Mouse (Mus musculus): Measurements from ENCODE around the gene Ostc. TPM values are rescaled to one million over a fixed set of nuclear protein-coding genes. Genes with fewer than 3 reads are reported as not detected.

The Ostc gene
- polyA plus RNA-seq, 1 experiment from 2014 or later, result 386 TPM

DNA sequence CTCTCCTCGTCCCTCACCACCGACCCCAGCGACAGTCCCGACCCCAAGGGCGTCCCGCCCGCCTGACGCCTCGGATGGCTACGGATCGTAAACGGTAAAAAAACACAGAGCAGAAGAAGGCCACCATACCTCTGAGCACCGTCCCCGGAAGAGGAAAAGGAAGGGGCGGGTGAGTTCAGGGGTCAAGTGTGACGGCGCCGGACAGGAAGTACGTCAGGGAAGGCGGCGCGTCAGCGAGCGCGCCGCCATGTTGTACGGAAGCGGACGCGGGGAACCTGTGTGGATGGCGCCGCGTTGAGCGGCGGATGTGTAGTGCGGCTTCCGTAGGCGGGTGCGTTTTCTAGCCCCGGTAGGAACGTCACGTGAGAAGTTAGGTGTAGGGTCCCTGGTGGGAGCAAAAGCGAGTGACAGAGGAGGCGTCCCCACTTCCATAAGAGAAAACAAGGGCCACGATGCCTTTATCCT, 21.0 kb upstream of the Ostc start, which contains the start of gene Rpl34:
Rpl34 (minus strand) TSS at position 210 of the 465 bp plus-strand sequence.
- WGBS, result 0% methylated on average over 45 of the region's 45 CpGs
- 0 out of 2 replicates have a peak, but pooled peaks cover 7% of the 10 kb centered on the region for H3K4me1 ChIP-seq (ENCODE audit: control insufficient read depth, insufficient read depth, low read length)
- ATAC-seq (ENCODE audit: insufficient number of reproducible peaks, low FRiP score, low TSS enrichment, low read depth), result peak; percentile 98
- H3K9me3 ChIP-seq (ENCODE audit: control insufficient read depth, low read length), result no peaks in the 10 kb centered on the region
- peak within 1 kb of the TSS; percentile 90 for H3K9ac ChIP-seq (ENCODE audit: low read length)
- peak; percentile 95 for DNase-seq (ENCODE audit: low spot score)
- H3K27ac ChIP-seq (replicated peaks; ENCODE audit: low read depth, low read length), result peak within 1 kb of the TSS; percentile 32
- no peaks in the 10 kb centered on the region for H3K27me3 ChIP-seq (ENCODE audit: control insufficient read depth, insufficient read depth, low read length)
- peak within 1 kb of the TSS; percentile 69 for H3K4me2 ChIP-seq (ENCODE audit: low read depth, severe bottlenecking)
- peak within 1 kb of the TSS; percentile 64 for H3K4me3 ChIP-seq (ENCODE audit: low read depth, low read length)
- H3K36me3 ChIP-seq (ENCODE audit: control insufficient read depth, insufficient read depth, low read length), result peaks cover 23% of the 10 kb centered on the region

GRCm38 (mm10) chr3:130729472-130730188, 20.4 kb upstream of the Ostc start:
- peak; percentile 37 for ATAC-seq (ENCODE audit: insufficient number of reproducible peaks, low FRiP score, low TSS enrichment, low read depth)
- Histone ChIP-seq H3K36me3 (ENCODE audit: control insufficient read depth, insufficient read depth, low read length) (peaks cover 23% of the 10 kb centered on the region), H3K27me3 (ENCODE audit: control insufficient read depth, insufficient read depth, low read length) (no peaks in the 10 kb centered on the region), H3K4me2 (ENCODE audit: low read depth, severe bottlenecking) (peak overlapping the region; percentile 69), H3K4me3 (ENCODE audit: low read depth, low read length) (peak overlapping the region; percentile 64), H3K27ac (replicated peaks; ENCODE audit: low read depth, low read length) (peak overlapping the region; percentile 32), H3K9ac (ENCODE audit: low read length) (peak overlapping the region; percentile 90), H3K9me3 (ENCODE audit: control insufficient read depth, low read length) (no peaks in the 10 kb centered on the region), H3K4me1 (ENCODE audit: control insufficient read depth, insufficient read depth, low read length) (0 out of 2 replicates have a peak, but pooled peaks cover 7% of the 10 kb centered on the region)
- under 1% methylated on average over 58 of the region's 58 CpGs for WGBS
- DNase-seq (ENCODE audit: low spot score), result peak; percentile 53

DNA sequence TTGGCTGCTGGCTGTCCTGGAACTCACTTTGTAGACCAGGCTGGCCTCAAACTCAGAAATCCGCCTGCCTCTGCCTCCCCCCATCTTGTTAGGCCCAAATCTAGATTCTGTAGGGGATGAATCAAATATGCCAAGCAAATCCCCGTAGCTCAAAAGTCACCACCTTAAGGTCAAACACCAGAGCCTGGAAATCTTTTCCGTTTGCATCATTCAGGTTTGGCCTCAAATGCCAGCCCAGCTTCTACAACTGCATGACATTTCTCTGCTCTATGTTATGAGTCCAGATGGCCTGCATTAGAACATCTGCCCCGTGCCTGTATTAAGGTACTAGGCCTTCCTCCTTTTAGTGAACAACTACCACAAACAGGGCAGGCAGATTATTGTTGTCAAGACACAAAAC, 18.4 kb upstream of the Ostc start:
- H3K4me3 ChIP-seq (ENCODE audit: low read depth, low read length), result no peak overlapping the region
- no peak for DNase-seq (ENCODE audit: low spot score)
- no peaks in the 10 kb centered on the region for H3K27me3 ChIP-seq (ENCODE audit: control insufficient read depth, insufficient read depth, low read length)
- 73% methylated on average over 4 of the region's 4 CpGs for WGBS
- peaks cover 23% of the 10 kb centered on the region for H3K36me3 ChIP-seq (ENCODE audit: control insufficient read depth, insufficient read depth, low read length)
- H3K9me3 ChIP-seq (ENCODE audit: control insufficient read depth, low read length), result no peaks in the 10 kb centered on the region
- ATAC-seq (ENCODE audit: insufficient number of reproducible peaks, low FRiP score, low TSS enrichment, low read depth), result no peak
- no peak overlapping the region for H3K27ac ChIP-seq (replicated peaks; ENCODE audit: low read depth, low read length)
- H3K9ac ChIP-seq (ENCODE audit: low read length), result no peak overlapping the region
- no peak overlapping the region for H3K4me2 ChIP-seq (ENCODE audit: low read depth, severe bottlenecking)
- H3K4me1 ChIP-seq (ENCODE audit: control insufficient read depth, insufficient read depth, low read length), result 0 out of 2 replicates have a peak, but pooled peaks cover 7% of the 10 kb centered on the region

GRCm38 (mm10) chr3:130727036-130727435, 17.8 kb upstream of the Ostc start:
- 90% methylated on average over 1 of the region's 1 CpGs for WGBS
- Histone ChIP-seq H3K4me1 (ENCODE audit: control insufficient read depth, insufficient read depth, low read length) (0 out of 2 replicates have a peak, but pooled peaks cover 7% of the 10 kb centered on the region), H3K4me3 (ENCODE audit: low read depth, low read length) (no peak overlapping the region), H3K4me2 (ENCODE audit: low read depth, severe bottlenecking) (no peak overlapping the region), H3K27ac (replicated peaks; ENCODE audit: low read depth, low read length) (no peak overlapping the region), H3K27me3 (ENCODE audit: control insufficient read depth, insufficient read depth, low read length) (no peaks in the 10 kb centered on the region), H3K9ac (ENCODE audit: low read length) (no peak overlapping the region), H3K36me3 (ENCODE audit: control insufficient read depth, insufficient read depth, low read length) (peaks cover 23% of the 10 kb centered on the region), H3K9me3 (ENCODE audit: control insufficient read depth, low read length) (no peaks in the 10 kb centered on the region)
- ATAC-seq (ENCODE audit: insufficient number of reproducible peaks, low FRiP score, low TSS enrichment, low read depth) (no peak), DNase-seq (ENCODE audit: low spot score) (no peak)

- H3K27me3 ChIP-seq (ENCODE audit: control insufficient read depth, insufficient read depth, low read length), result no peaks in the 10 kb centered on the region
- no peak overlapping the region for H3K27ac ChIP-seq (replicated peaks; ENCODE audit: low read depth, low read length)
- no peak for ATAC-seq (ENCODE audit: insufficient number of reproducible peaks, low FRiP score, low TSS enrichment, low read depth)
- H3K9ac ChIP-seq (ENCODE audit: low read length), result no peak overlapping the region
- H3K4me2 ChIP-seq (ENCODE audit: low read depth, severe bottlenecking), result no peak overlapping the region
- H3K4me3 ChIP-seq (ENCODE audit: low read depth, low read length), result no peak overlapping the region
- WGBS, result 78% methylated on average over 2 of the region's 2 CpGs
- 0 out of 2 replicates have a peak, but pooled peaks cover 7% of the 10 kb centered on the region for H3K4me1 ChIP-seq (ENCODE audit: control insufficient read depth, insufficient read depth, low read length)
- peaks cover 23% of the 10 kb centered on the region for H3K36me3 ChIP-seq (ENCODE audit: control insufficient read depth, insufficient read depth, low read length)
- no peak for DNase-seq (ENCODE audit: low spot score)
- no peaks in the 10 kb centered on the region for H3K9me3 ChIP-seq (ENCODE audit: control insufficient read depth, low read length)
These were observed 16.5 kb upstream of the Ostc start for GRCm38 (mm10) chr3:130725718-130726117.

DNA sequence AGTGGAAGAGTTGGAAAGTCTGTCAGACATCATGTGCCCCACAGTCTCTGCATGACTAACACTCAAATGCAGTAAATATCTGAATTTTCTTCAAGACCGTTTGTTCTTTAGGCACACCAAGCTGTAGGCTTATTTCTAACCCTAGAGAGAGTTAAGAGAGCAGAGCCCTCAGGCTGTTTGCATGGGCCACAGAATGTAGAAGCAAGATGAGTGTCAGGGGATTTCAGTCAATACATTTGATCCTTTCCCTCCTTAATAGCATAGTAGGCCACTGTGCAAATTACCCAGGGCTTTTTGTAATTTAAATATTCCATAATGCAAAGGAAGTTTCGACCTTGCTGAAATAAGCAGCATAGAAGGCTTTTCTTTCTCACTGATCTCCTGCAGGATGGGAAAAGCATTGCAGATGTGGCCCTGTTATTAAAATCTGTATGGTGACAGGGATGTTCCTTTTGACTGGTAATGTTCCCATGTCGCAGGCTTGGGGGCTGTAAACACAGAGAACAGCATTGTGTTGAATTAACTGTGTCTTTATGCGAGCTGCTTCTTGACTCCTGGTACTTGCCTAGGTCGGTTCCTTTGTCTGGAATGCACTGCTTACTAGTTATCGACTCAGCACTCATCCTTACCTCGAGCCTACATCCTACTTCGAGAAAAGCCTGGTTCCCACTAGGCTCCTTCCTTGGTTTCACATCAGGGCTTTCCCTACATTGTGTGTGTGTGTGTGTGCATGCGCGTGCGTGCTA, 13.7 kb upstream of the Ostc start:
- Histone ChIP-seq H3K9me3 (ENCODE audit: control insufficient read depth, low read length) (no peaks in the 10 kb centered on the region), H3K27ac (replicated peaks; ENCODE audit: low read depth, low read length) (no peak overlapping the region), H3K36me3 (ENCODE audit: control insufficient read depth, insufficient read depth, low read length) (peaks cover 19% of the 10 kb centered on the region), H3K4me2 (ENCODE audit: low read depth, severe bottlenecking) (no peak overlapping the region), H3K27me3 (ENCODE audit: control insufficient read depth, insufficient read depth, low read length) (no peaks in the 10 kb centered on the region), H3K4me3 (ENCODE audit: low read depth, low read length) (no peak overlapping the region), H3K9ac (ENCODE audit: low read length) (no peak overlapping the region), H3K4me1 (ENCODE audit: control insufficient read depth, insufficient read depth, low read length) (no peaks in the 10 kb centered on the region)
- 80% methylated on average over 11 of the region's 11 CpGs for WGBS
- DNase-seq (ENCODE audit: low spot score) (no peak), ATAC-seq (ENCODE audit: insufficient number of reproducible peaks, low FRiP score, low TSS enrichment, low read depth) (no peak)

- Histone ChIP-seq H3K9me3 (ENCODE audit: control insufficient read depth, low read length) (no peaks in the 10 kb centered on the region), H3K27ac (replicated peaks; ENCODE audit: low read depth, low read length) (no peak overlapping the region), H3K4me2 (ENCODE audit: low read depth, severe bottlenecking) (no peak overlapping the region), H3K36me3 (ENCODE audit: control insufficient read depth, insufficient read depth, low read length) (no peaks in the 10 kb centered on the region), H3K27me3 (ENCODE audit: control insufficient read depth, insufficient read depth, low read length) (no peaks in the 10 kb centered on the region), H3K9ac (ENCODE audit: low read length) (no peak overlapping the region), H3K4me1 (ENCODE audit: control insufficient read depth, insufficient read depth, low read length) (no peaks in the 10 kb centered on the region), H3K4me3 (ENCODE audit: low read depth, low read length) (no peak overlapping the region)
- no peak for DNase-seq (ENCODE audit: low spot score)
- 87% methylated on average over 4 of the region's 4 CpGs for WGBS
- ATAC-seq (ENCODE audit: insufficient number of reproducible peaks, low FRiP score, low TSS enrichment, low read depth), result no peak
These were observed 11.0 kb upstream of the Ostc start for GRCm38 (mm10) chr3:130720225-130720624.

GRCm38 (mm10) chr3:130718871-130719270, 9.6 kb upstream of the Ostc start:
- WGBS, result 78% methylated on average over 4 of the region's 4 CpGs
- Histone ChIP-seq H3K9me3 (ENCODE audit: control insufficient read depth, low read length) (no peaks in the 10 kb centered on the region), H3K9ac (ENCODE audit: low read length) (no peak overlapping the region), H3K36me3 (ENCODE audit: control insufficient read depth, insufficient read depth, low read length) (no peaks in the 10 kb centered on the region), H3K27me3 (ENCODE audit: control insufficient read depth, insufficient read depth, low read length) (no peaks in the 10 kb centered on the region), H3K4me1 (ENCODE audit: control insufficient read depth, insufficient read depth, low read length) (no peaks in the 10 kb centered on the region), H3K27ac (replicated peaks; ENCODE audit: low read depth, low read length) (no peak overlapping the region), H3K4me2 (ENCODE audit: low read depth, severe bottlenecking) (no peak overlapping the region), H3K4me3 (ENCODE audit: low read depth, low read length) (no peak overlapping the region)
- no peak for ATAC-seq (ENCODE audit: insufficient number of reproducible peaks, low FRiP score, low TSS enrichment, low read depth)
- DNase-seq (ENCODE audit: low spot score), result no peak
